Mouse (Mus musculus): ENCODE data around the gene Proser3. TPM values are rescaled to one million over a fixed set of nuclear protein-coding genes. Genes with fewer than 3 reads are reported as not detected.

Proser3 gene
- polyA plus RNA-seq, 1 experiment from 2014 or later: 5.2 TPM

GRCm38 (mm10) chr7:30594510-30595024, 42.5 kb upstream of the Proser3 start:
- 80% methylated on average over 3 of the region's 4 CpGs for WGBS
- no peaks in the 10 kb centered on the region for H3K9me3 ChIP-seq (replicated peaks; ENCODE audit: low read length)
- no peak overlapping the region for H3K4me2 ChIP-seq (ENCODE audit: low read length)
- H3K4me1 ChIP-seq (replicated peaks; ENCODE audit: insufficient read depth, low read length): peaks cover 6% of the 10 kb centered on the region
- H3K9ac ChIP-seq (ENCODE audit: low read depth, low read length): no peak overlapping the region
- TF ChIP-seq CTCF (IDR thresholded peaks at IDR 0.05; ENCODE audit: low read depth): no peak
- ATAC-seq (replicated peaks; ENCODE audit: low FRiP score, low read depth) (no peak), DNase-seq (ENCODE audit: low spot score) (no peak)
- H3K36me3 ChIP-seq (ENCODE audit: insufficient read depth, low read length): no peaks in the 10 kb centered on the region
- no peaks in the 10 kb centered on the region for H3K27me3 ChIP-seq (ENCODE audit: insufficient read depth, low read length)
- H3K4me3 ChIP-seq (replicated peaks; ENCODE audit: low read depth, low read length): no peak overlapping the region
- H3K27ac ChIP-seq: no peak overlapping the region

GRCm38 (mm10) chr7:30593579-30594509, 41.7 kb upstream of the Proser3 start:
- H3K27ac ChIP-seq: no peak overlapping the region
- ATAC-seq (replicated peaks; ENCODE audit: low FRiP score, low read depth) (no peak), DNase-seq (ENCODE audit: low spot score) (no peak)
- H3K9ac ChIP-seq (ENCODE audit: low read depth, low read length): no peak overlapping the region
- H3K36me3 ChIP-seq (ENCODE audit: insufficient read depth, low read length): no peaks in the 10 kb centered on the region
- 74% methylated on average over 10 of the region's 10 CpGs for WGBS
- no peak for TF ChIP-seq CTCF (IDR thresholded peaks at IDR 0.05; ENCODE audit: low read depth)
- no peak overlapping the region for H3K4me3 ChIP-seq (replicated peaks; ENCODE audit: low read depth, low read length)
- peaks cover 6% of the 10 kb centered on the region for H3K4me1 ChIP-seq (replicated peaks; ENCODE audit: insufficient read depth, low read length)
- H3K27me3 ChIP-seq (ENCODE audit: insufficient read depth, low read length): no peaks in the 10 kb centered on the region
- H3K4me2 ChIP-seq (ENCODE audit: low read length): no peak overlapping the region
- H3K9me3 ChIP-seq (replicated peaks; ENCODE audit: low read length): no peaks in the 10 kb centered on the region

- ATAC-seq (replicated peaks; ENCODE audit: low FRiP score, low read depth) (no peak), DNase-seq (ENCODE audit: low spot score) (no peak)
- H3K4me3 ChIP-seq (replicated peaks; ENCODE audit: low read depth, low read length): no peak overlapping the region
- H3K27me3 ChIP-seq (ENCODE audit: insufficient read depth, low read length): no peaks in the 10 kb centered on the region
- H3K4me1 ChIP-seq (replicated peaks; ENCODE audit: insufficient read depth, low read length): peaks cover 6% of the 10 kb centered on the region
- H3K9ac ChIP-seq (ENCODE audit: low read depth, low read length): no peak overlapping the region
- H3K4me2 ChIP-seq (ENCODE audit: low read length): no peak overlapping the region
- no peaks in the 10 kb centered on the region for H3K9me3 ChIP-seq (replicated peaks; ENCODE audit: low read length)
- 35% methylated on average over 5 of the region's 5 CpGs for WGBS
- H3K36me3 ChIP-seq (ENCODE audit: insufficient read depth, low read length): no peaks in the 10 kb centered on the region
- H3K27ac ChIP-seq: no peak overlapping the region
- TF ChIP-seq CTCF (IDR thresholded peaks at IDR 0.05; ENCODE audit: low read depth): peak; percentile 23; the same call in 1 of the 2 replicates
Measured at GRCm38 (mm10) chr7:30592772-30593423, 40.8 kb upstream of the Proser3 start.

GRCm38 (mm10) chr7:30591605-30591951, 39.5 kb upstream of the Proser3 start:
- 76% methylated on average over 4 of the region's 4 CpGs for WGBS
- DNase-seq (ENCODE audit: low spot score) (no peak), ATAC-seq (replicated peaks; ENCODE audit: low FRiP score, low read depth) (no peak)
- H3K27ac ChIP-seq: no peak overlapping the region
- no peaks in the 10 kb centered on the region for H3K27me3 ChIP-seq (ENCODE audit: insufficient read depth, low read length)
- H3K9ac ChIP-seq (ENCODE audit: low read depth, low read length): no peak overlapping the region
- no peak overlapping the region for H3K4me2 ChIP-seq (ENCODE audit: low read length)
- no peaks in the 10 kb centered on the region for H3K9me3 ChIP-seq (replicated peaks; ENCODE audit: low read length)
- H3K4me1 ChIP-seq (replicated peaks; ENCODE audit: insufficient read depth, low read length): peaks cover 12% of the 10 kb centered on the region
- no peak for TF ChIP-seq CTCF (IDR thresholded peaks at IDR 0.05; ENCODE audit: low read depth)
- no peak overlapping the region for H3K4me3 ChIP-seq (replicated peaks; ENCODE audit: low read depth, low read length)
- peaks cover 3% of the 10 kb centered on the region; the same call in 1 of the 2 replicates for H3K36me3 ChIP-seq (ENCODE audit: insufficient read depth, low read length)

GRCm38 (mm10) chr7:30590927-30591604, 39.0 kb upstream of the Proser3 start:
- H3K4me3 ChIP-seq (replicated peaks; ENCODE audit: low read depth, low read length): no peak overlapping the region
- no peaks in the 10 kb centered on the region for H3K9me3 ChIP-seq (replicated peaks; ENCODE audit: low read length)
- H3K9ac ChIP-seq (ENCODE audit: low read depth, low read length): 0 out of 2 replicates have a peak overlapping the region, but pooled peaks have one; percentile 5
- no peak for TF ChIP-seq CTCF (IDR thresholded peaks at IDR 0.05; ENCODE audit: low read depth)
- peaks cover 12% of the 10 kb centered on the region for H3K4me1 ChIP-seq (replicated peaks; ENCODE audit: insufficient read depth, low read length)
- H3K27ac ChIP-seq: no peak overlapping the region
- ATAC-seq (replicated peaks; ENCODE audit: low FRiP score, low read depth) (no peak), DNase-seq (ENCODE audit: low spot score) (no peak)
- H3K4me2 ChIP-seq (ENCODE audit: low read length): no peak overlapping the region
- 86% methylated on average over 9 of the region's 9 CpGs for WGBS
- no peaks in the 10 kb centered on the region for H3K27me3 ChIP-seq (ENCODE audit: insufficient read depth, low read length)
- H3K36me3 ChIP-seq (ENCODE audit: insufficient read depth, low read length): peaks cover 8% of the 10 kb centered on the region; the same call in 1 of the 2 replicates
